Mouse (Mus musculus) stomach, embryonic 16.5 days (tissue): ENCODE measurements at regions not wholly inside any gene's neighbourhood (a gene's known extent, or its start where the extent isn't known, plus 50 kb on each side); places are given as distances from the start of the nearest gene placed in this dataset.

Experiments
- ATAC-seq: fragments of 200-750 bp; cut with Nextera tagmentation; 2 replicates; pipeline ENCODE4 v1.8.0; 2017; ENCODE audit warnings: moderate number of reproducible peaks, moderate TSS enrichment; ENCODE audit not compliant: insufficient read depth, low FRiP score
- H3K27ac ChIP-seq: fragments of 300-500 bp; sonication (generic); 2 replicates; pipeline ENCODE4 v1.5.1; 2014; ENCODE audit warnings: low read length
- H3K27me3 ChIP-seq: fragments of 300-500 bp; sonication (generic); 2 replicates; pipeline ENCODE4 v1.6.1; 2014; ENCODE audit warnings: low read length, control low read depth, mixed read lengths; ENCODE audit not compliant: control insufficient read depth, insufficient read depth
- H3K36me3 ChIP-seq: fragments of 300-500 bp; sonication (generic); 2 replicates; pipeline ENCODE4 v1.6.1; 2014; ENCODE audit warnings: low read length; ENCODE audit not compliant: control insufficient read depth, insufficient read depth
- H3K4me1 ChIP-seq: fragments of 300-500 bp; sonication (generic); 2 replicates; pipeline ENCODE4 v1.6.1; 2014; ENCODE audit warnings: low read length, control low read depth, mixed read lengths; ENCODE audit not compliant: control insufficient read depth, insufficient read depth
- H3K4me2 ChIP-seq: fragments of 300-500 bp; sonication (generic); 2 replicates; pipeline ENCODE4 v1.6.1; 2014; ENCODE audit warnings: low read depth, low read length, mixed read lengths
- H3K4me3 ChIP-seq: fragments of 300-500 bp; sonication (generic); replicated peaks from 2 replicates; pipeline ENCODE4 v1.5.1; 2014; ENCODE audit warnings: mild to moderate bottlenecking, low read length
- H3K9ac ChIP-seq: fragments of 300-500 bp; sonication (generic); 2 replicates; pipeline ENCODE4 v1.6.1; 2014; ENCODE audit warnings: low read length
- H3K9me3 ChIP-seq: fragments of 300-500 bp; sonication (generic); replicated peaks from 2 replicates; pipeline ENCODE4 v1.6.1; 2016; ENCODE audit warnings: low read length, control low read depth; ENCODE audit not compliant: control insufficient read depth
- WGBS: fragments of 180-500 bp; shearing (Covaris S2); extraction: QIAGEN DNeasy Blood & Tissue Kit; methylation state at CpG from one replicate; pipeline ENCODE4 v1.1.7; 2014; 5-methylcytosine and 5-hydroxymethylcytosine counted together

GRCm38 (mm10) chr2:171306000-171306399, 574.4 kb downstream of the Dok5 start:
- no peaks in the 10 kb centered on the region for H3K36me3 ChIP-seq
- H3K27me3 ChIP-seq, result no peaks in the 10 kb centered on the region
- H3K4me2 ChIP-seq, result no peak overlapping the region
- no peaks in the 10 kb centered on the region for H3K9me3 ChIP-seq
- H3K27ac ChIP-seq, result no peak overlapping the region
- H3K4me1 ChIP-seq, result no peaks in the 10 kb centered on the region
- WGBS, result 56% methylated on average over 12 of the region's 12 CpGs
- no peak for ATAC-seq
- H3K4me3 ChIP-seq, result no peak overlapping the region
- H3K9ac ChIP-seq, result no peak overlapping the region

- Histone ChIP-seq H3K27ac (no peak overlapping the region), H3K4me3 (no peak overlapping the region), H3K27me3 (no peaks in the 10 kb centered on the region), H3K4me2 (no peak overlapping the region), H3K4me1 (no peaks in the 10 kb centered on the region), H3K9me3 (no peaks in the 10 kb centered on the region), H3K9ac (no peak overlapping the region), H3K36me3 (no peaks in the 10 kb centered on the region)
- no peak for ATAC-seq
- WGBS, result 80% methylated on average over 5 of the region's 5 CpGs
Measured at GRCm38 (mm10) chr2:171298519-171298918, 566.9 kb downstream of the Dok5 start.

GRCm38 (mm10) chr2:171295603-171296002, 564.0 kb downstream of the Dok5 start:
- Histone ChIP-seq H3K9me3 (no peaks in the 10 kb centered on the region), H3K4me1 (no peaks in the 10 kb centered on the region), H3K4me2 (no peak overlapping the region), H3K27me3 (no peaks in the 10 kb centered on the region), H3K27ac (no peak overlapping the region), H3K9ac (no peak overlapping the region), H3K4me3 (no peak overlapping the region), H3K36me3 (no peaks in the 10 kb centered on the region)
- 89% methylated on average over 5 of the region's 5 CpGs for WGBS
- ATAC-seq, result no peak

GRCm38 (mm10) chr2:171292579-171292978, 561.0 kb downstream of the Dok5 start:
- Histone ChIP-seq H3K27ac (no peak overlapping the region), H3K4me1 (no peaks in the 10 kb centered on the region), H3K4me3 (no peak overlapping the region), H3K36me3 (no peaks in the 10 kb centered on the region), H3K9me3 (no peaks in the 10 kb centered on the region), H3K4me2 (no peak overlapping the region), H3K27me3 (no peaks in the 10 kb centered on the region), H3K9ac (no peak overlapping the region)
- no peak for ATAC-seq

- Histone ChIP-seq H3K27ac (no peak overlapping the region), H3K27me3 (no peaks in the 10 kb centered on the region), H3K36me3 (no peaks in the 10 kb centered on the region), H3K4me2 (no peak overlapping the region), H3K9me3 (no peaks in the 10 kb centered on the region), H3K4me1 (no peaks in the 10 kb centered on the region), H3K4me3 (no peak overlapping the region), H3K9ac (no peak overlapping the region)
- no peak for ATAC-seq
- WGBS, result 47% methylated on average over 6 of the region's 6 CpGs
Measured at GRCm38 (mm10) chr2:171285719-171286394, 554.2 kb downstream of the Dok5 start.

- ATAC-seq, result no peak
Measured at GRCm38 (mm10) chr2:171280132-171280531, 548.5 kb downstream of the Dok5 start.

GRCm38 (mm10) chr2:171279319-171279718, 547.7 kb downstream of the Dok5 start:
- H3K4me1 ChIP-seq, result no peaks in the 10 kb centered on the region
- no peak overlapping the region for H3K4me2 ChIP-seq
- WGBS, result 76% methylated on average over 3 of the region's 3 CpGs
- no peak for ATAC-seq
- H3K4me3 ChIP-seq, result no peak overlapping the region
- H3K27me3 ChIP-seq, result no peaks in the 10 kb centered on the region
- no peak overlapping the region for H3K27ac ChIP-seq
- no peaks in the 10 kb centered on the region for H3K36me3 ChIP-seq
- H3K9ac ChIP-seq, result no peak overlapping the region
- H3K9me3 ChIP-seq, result no peaks in the 10 kb centered on the region

More at GRCm38 (mm10) chr2:171280132-171280531, 548.5 kb downstream of the Dok5 start:
- no peak overlapping the region for H3K4me3 ChIP-seq
- H3K27ac ChIP-seq, result no peak overlapping the region
- H3K36me3 ChIP-seq, result no peaks in the 10 kb centered on the region
- H3K9me3 ChIP-seq, result no peaks in the 10 kb centered on the region
- no peak overlapping the region for H3K4me2 ChIP-seq
- no peaks in the 10 kb centered on the region for H3K4me1 ChIP-seq
- H3K27me3 ChIP-seq, result no peaks in the 10 kb centered on the region
- 63% methylated on average over 3 of the region's 3 CpGs for WGBS
- H3K9ac ChIP-seq, result no peak overlapping the region

GRCm38 (mm10) chr2:171253194-171253593, 521.6 kb downstream of the Dok5 start:
- Histone ChIP-seq H3K36me3 (no peaks in the 10 kb centered on the region), H3K27ac (no peak overlapping the region), H3K9me3 (no peaks in the 10 kb centered on the region), H3K27me3 (no peaks in the 10 kb centered on the region), H3K4me3 (no peak overlapping the region), H3K4me2 (no peak overlapping the region), H3K4me1 (no peaks in the 10 kb centered on the region), H3K9ac (no peak overlapping the region)
- WGBS, result 26% methylated on average over 10 of the region's 10 CpGs
- ATAC-seq, result no peak

GRCm38 (mm10) chr2:171245391-171245790, 513.8 kb downstream of the Dok5 start:
- no peaks in the 10 kb centered on the region for H3K27me3 ChIP-seq
- 53% methylated on average over 4 of the region's 4 CpGs for WGBS
- no peak overlapping the region for H3K4me3 ChIP-seq
- no peak overlapping the region for H3K9ac ChIP-seq
- H3K9me3 ChIP-seq, result no peaks in the 10 kb centered on the region
- H3K27ac ChIP-seq, result no peak overlapping the region
- no peak for ATAC-seq
- H3K4me2 ChIP-seq, result no peak overlapping the region
- no peaks in the 10 kb centered on the region for H3K36me3 ChIP-seq
- H3K4me1 ChIP-seq, result no peaks in the 10 kb centered on the region
